Mouse (Mus musculus) R1 (cell line): Measurements from ENCODE around the gene Ccdc191.

ENCODE experiments used
- DNase-seq: peaks from one replicate; pipeline ENCODE4 v3.0.0-alpha.2; 2018; ENCODE audit warnings: low read depth, low spot score

Ccdc191 gene

DNA sequence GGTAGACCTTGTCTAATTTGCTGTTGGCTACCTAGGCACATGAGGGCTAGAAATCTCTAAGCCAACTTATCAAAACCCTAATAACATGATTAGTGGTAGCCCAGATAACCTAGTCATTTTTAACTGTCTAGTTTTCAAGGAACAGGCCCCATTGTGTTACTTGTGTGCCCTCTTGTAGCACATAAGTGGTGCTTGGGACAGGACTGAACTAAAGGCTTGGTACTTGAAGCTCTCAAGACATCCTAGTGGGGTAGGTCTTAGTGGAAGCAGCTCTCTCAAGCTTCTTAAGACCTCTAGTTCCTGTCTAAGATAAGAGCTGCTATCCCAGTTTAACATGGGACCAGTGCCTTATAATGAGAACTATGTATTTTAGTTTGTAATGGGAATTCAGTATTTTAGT, 41.0 kb downstream of the Ccdc191 start:
- DNase-seq = no peak

DNA sequence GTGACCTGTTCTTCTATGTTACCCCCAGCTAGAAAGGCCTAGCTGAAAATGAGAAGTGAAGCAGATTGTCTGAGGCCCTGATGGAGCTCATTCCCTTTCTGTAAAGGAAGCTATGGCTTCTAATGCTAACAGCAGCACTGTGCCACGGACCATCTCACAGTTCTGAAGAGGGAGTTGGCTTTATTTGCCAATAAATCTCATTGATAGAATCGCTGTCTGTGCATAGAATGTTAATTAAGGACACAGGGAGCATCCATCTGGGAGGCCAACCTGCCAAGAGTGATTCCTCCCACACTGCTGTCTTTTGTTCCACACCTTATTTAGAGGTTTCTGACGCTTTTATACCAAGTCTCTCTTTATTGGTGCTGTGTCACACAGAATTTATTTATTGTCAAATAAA, 41.9 kb downstream of the Ccdc191 start:
- DNase-seq = no peak

DNA sequence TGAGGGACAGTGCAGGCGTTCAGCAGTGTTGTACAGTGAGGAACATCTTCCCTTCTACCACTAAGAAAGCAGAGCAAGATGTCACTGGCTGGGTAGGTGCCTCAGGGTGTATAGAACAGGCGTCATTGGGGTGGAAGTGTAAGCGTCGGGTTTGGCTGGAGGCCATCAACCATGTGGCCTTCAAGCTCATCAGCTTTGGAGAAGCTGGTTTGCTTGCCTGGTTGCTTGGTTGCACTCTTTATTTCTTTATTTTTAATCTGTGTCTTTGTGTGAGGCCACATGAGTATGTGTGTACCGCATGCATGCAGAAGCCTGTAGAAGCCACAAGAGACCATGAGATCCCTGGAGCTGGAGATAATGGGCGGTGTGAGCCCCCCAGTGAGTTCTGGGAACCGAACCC, 42.7 kb downstream of the Ccdc191 start:
- DNase-seq = no peak

DNA sequence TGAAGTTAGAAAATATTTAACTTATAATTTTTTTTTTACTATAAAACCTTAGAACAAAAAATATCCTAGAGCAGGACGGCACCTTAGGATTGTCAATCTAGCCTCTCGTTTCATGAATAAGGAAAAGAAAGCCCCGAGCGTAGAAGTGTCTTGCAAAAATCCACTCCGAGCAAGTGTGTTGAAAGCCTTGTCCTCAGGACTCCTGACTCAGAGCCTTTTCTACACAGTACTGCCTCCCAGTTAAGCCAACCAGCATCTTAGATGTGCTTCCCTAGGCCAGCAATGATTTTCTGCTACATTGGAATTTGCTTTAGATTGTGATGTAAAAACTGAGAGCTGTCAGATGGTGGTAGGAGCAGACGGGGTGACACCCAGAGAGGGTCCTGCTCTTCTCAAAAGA, 43.4 kb downstream of the Ccdc191 start:
- DNase-seq = peak; percentile 6

DNA sequence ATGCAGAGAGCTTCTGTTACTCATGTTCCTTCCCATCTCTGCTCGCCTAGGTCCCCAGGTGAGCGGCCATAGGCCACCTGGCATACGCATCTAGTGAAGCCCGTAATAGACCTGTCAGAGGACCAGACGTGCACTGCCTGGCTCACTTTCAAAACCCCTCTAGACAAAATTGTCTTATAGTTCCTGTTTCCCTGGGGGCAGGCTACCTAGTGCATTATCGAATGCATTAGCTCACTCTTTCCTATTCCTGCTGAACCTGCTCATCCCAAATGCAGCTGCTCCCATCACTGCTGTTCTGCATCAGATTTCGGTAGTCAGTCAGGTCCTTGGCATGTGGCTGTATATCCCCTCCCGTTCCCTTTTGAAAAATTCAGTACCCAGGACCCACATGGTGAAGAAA, 45.3 kb downstream of the Ccdc191 start:
- no peak for DNase-seq

DNA sequence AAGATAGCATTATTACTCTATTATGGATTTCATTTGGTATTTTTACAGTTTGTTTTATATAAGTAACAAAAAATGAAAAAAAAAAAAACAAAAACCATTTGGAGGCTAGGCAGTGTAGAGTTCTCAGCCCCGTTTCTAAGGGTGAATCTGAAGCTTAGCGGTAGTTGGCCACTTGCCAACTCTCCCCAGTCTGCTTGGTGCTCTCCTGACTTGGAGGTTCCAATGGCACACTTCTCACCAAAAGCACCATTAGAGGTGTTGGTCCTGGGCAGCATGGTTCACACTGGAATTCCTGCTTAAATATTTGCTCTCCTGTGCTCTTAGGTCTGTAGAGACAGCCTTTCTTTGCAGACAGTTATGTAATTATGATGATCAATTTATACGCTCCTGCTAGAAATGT, 45.8 kb downstream of the Ccdc191 start:
- no peak for DNase-seq

DNA sequence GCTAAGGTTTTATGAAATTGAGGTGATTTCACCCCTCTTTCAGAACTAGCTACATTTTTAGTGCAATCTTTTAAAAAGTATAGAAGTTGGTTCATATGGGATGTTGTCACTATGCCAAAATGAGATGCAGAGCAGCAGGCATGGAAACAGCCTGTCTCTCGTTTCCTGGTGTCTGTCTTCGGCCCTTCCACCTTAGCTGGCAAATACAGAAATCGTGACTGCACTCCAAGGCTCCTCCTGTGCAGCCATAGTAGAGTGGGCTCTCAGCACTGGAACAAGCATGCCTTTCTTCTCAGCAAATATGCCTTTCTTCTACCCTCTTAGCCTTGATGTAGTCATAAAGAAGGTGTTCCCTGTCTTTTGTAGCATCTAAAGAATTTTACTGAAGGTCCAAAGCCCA, 46.3 kb downstream of the Ccdc191 start:
- DNase-seq = no peak

DNA sequence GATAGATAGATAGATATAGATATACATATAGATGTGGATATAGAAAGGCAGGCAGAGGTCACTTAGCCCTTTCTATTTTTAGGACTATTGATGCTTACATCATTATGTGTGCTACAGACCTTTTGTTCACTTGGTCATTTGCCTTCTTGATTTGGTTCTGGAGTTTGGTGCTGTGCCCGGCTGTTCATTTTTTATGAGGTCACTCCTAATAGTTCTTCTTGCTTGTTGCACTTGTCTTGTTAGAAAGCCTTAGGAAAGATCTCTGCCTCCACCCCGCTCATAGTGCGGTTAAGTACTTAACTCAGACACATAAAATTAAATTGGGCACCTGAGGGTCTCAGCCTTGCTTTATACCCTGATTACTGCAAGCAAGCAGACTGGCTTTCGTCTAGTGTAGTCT, 51.2 kb downstream of the Ccdc191 start:
- DNase-seq = no peak

DNA sequence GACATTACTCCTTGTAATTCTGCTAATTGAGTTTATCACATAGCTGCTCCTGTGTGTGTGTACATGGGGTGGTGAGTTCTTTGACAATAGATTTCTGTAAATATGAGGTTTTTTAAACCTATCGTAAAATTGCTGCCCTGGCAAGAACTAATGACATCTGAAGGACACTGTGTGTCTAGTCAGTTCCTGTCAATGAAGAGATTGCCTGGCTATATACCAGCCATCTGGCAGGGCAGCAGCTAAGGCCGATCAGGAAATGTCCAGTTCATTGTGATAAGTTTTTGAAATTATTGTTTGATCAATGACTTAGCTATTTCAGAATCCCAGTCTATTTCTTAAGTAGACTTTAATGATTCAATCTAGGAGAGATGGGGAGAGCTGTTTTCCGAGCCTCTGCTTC, 55.8 kb downstream of the Ccdc191 start:
- no peak for DNase-seq

DNA sequence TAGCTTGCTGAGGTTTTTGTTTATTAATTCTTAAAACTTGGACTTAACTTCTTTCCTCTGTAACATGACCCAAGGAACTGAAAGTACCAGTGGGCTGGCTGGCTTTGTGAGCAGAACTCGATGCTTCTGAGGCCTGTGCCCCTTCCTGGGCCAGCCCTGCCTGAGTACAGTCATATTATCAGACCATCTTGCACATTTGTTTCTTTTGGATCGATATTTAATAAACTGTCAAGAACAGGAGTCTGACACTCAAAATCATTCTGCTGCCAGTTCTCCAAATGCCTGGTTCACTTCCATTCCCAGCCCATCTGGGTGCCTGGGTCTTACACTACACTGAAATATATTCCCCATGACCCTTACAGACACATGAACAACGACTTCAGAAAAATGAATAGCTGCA, 56.3 kb downstream of the Ccdc191 start:
- no peak for DNase-seq

DNA sequence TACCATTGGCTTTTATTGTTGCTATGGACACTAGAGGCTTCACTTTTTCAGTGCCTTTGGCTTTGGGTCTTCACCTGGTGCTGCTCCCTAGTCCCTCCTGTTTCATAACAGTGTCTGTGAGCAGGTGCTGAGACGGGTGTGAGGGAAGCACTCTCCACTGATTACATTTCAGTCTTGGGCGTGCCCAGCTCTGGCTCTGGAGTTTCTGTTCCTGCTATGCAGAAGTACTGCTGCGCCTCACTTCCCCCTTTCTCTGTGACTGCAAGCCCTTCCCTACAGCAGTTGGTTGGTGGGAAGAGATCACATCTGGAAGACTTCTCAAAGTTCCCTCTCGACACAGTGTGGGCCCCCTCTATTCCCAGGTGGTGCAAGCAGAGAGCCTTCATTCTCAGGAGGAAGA, 62.0 kb downstream of the Ccdc191 start:
- peak; percentile 15 for DNase-seq

DNA sequence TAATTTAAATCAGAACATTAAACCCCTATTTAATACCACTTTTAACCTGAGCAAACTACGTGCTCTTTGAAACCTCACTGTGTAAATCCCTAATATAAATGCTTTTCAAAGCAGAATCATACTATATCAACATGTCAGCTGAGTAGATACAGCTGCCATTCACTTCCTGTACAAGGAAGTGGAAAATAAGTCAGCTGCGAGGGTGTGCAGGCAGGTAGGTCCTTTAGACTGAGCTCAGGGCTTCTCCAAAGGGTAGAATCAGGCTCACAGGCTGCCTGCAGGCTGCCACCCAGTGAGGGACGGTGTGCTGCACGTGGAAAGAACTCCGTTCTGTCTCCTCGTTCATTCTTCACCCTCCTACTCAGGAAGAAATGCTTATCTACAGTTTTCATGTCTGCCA, 65.3 kb downstream of the Ccdc191 start:
- no peak for DNase-seq

DNA sequence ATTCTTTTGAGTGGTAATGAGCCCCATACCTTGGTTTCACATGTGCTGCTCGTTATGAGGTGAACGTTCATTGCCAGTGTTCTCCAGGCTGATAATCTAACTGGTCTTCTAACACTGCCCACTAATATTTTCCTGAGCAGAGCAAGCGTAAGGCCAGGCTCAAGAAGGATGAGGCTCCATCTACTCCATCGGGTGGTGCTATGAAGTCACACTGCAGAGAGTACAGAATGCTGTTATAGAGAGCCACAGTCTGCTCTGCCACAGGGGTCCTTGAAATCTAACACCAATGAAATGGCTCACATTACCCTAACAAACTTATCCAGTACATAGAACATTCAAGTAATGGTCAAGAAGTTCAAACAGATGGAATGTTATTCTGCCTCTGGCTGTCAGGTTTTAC, 68.4 kb downstream of the Ccdc191 start:
- no peak for DNase-seq

DNA sequence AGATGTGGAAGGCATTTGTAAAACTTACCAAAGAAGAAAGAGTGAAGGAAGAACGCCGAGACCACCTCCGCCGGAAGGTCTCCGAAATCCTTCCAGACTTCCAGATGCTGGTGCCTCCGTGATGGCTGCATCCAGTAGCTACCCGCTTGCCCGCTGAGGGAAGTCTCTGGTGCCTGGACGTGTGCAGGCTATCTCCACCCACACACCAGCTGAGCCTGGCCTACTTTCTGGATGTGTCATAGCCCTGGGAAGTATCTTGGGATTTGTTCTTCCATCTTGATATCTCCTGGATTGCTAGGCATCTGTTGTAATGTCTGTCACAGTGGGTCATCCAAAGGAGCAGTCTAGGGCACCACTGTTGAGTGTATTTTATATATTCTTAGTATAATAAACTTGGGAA, 73.7 kb downstream of the Ccdc191 start:
- DNase-seq = no peak

DNA sequence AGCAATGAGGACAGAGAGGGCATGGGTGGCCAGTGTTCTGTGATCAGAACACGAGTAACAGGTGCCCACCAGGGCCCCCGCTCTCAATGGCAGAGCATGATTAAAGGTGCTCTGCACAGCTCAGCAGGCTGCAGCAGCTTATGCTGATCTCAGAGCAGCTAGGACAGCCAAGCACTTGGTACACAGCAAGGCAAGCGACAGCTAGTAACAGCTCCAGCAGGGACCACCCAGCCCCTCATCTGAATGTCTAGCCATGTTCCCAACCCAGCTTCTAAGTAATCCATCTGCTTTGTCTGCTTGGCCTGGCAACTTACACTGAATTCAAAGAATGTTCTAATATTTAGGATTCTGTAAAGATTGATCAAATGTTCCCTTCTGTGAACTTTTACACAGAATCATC, 74.2 kb downstream of the Ccdc191 start:
- DNase-seq = no peak

DNA sequence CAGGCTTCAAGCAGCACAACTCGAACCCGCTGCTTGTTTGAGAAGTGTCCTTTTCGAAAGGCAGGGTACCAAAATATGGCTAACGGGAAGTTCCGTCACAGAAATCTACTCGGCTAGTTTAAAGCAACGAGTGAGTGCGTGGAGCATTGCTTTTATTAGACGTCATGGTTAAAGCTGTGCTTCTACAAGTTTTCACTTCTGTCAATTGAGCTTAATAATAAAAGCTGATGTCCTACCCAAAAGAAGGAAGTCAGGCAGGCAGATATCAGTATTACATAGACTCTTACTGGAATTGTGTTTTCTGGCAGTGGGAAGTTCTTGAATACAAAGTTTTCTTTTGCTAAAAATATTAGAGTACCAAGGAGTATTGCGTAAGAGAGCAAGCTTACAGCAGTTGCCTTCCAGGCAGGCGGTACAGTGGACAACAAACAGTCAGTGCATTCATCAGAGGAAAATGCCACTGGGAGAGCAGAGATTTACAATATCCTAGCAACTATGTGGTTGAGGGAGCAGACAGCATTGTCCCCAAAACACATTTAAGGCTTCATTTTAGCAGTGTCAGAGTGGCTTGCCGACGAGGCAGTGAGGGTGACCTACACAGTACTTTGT, 76.3 kb downstream of the Ccdc191 start:
- no peak for DNase-seq

DNA sequence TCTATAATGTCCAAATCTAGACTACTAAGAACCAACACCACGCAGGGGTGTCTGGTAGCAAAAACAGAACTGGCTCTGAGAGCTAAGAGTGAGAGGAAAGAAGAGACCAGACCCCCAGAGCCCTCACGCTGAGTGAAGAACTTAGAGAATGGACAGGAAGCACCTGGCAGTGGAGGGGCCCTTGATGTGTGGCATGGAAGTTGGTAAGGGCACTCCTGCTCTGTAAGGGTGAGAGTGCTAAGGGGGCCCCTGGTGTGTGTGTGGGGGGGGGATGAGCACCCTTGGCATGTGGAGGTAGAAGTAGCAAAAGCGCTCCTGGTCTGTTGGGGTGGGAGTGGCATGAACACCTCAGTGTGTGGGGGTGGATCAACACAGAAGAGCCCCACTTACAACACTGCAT, 80.8 kb downstream of the Ccdc191 start:
- no peak for DNase-seq

DNA sequence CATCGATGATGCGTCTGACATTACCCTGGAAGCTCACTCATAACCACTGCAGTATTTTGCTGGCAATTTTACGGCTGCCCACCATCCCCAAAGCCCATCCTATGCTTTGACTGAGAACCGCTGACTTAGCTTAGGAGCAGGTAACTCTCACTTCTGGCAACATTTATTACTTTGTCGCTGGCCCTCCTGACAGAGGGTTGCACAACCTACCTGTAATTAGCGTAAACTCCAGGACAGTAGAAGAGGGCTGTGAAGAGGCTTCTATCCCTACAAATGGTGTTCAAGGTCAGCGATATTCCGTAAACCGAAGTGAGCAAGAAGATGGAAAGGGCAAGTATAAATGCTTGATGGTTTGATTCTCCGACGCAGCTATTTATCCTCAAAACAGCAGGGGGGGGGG, 81.6 kb downstream of the Ccdc191 start:
- DNase-seq = no peak

DNA sequence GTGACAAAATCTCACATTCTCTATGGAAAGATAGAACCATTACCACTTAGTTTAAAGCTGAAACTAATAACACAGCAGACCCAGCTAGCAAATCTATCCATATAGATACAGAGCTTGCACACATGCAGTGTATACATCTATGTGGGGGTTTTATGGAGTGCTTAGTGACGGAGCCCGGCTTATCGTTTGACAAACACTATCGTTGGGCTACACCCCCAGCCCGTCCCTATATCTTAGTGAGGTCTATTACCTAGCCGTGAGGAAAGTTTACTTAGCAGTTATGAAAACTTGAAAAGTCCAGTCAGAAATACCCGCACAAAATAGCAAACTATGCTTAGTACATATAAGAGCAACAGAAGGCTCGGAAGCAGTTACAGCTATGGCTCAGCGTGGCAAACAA, 82.1 kb downstream of the Ccdc191 start:
- DNase-seq = no peak

DNA sequence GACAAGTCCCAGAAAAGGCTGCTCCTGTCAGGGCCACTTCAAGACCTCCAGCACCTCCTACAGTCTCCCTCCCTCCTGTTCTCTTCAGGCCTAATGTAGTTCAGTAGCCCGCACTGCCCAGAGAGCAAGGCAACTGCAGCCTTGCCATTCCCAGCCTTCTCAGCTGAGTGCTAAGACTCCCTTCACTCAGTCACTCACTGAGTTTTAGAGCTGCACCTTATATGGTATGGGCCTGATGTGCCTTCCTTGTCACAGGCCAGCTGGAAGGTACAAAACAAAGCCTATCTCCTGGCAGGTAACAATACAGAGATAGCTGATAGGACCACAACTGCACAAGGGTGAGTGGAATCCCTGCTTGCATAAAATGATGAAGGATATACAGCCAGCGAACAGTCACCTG, 82.8 kb downstream of the Ccdc191 start:
- no peak for DNase-seq

DNA sequence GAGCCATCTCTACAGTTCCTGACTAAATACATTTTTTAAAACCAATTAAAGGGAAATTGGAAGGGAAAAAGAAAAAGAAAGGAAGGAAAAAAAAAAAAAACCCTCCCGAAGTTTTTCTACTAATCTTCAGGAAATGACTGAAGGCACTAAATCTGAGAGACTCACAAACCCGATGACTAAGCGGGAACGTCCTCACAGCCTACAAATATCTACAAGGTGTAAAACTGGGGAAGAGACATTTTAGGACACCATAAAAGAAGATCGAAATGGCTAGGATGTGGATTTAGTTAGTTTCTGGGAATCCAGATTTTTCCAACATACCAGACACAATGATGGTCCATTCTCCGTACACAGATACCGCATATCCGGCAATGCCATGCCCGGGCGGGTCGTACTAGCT, 83.5 kb downstream of the Ccdc191 start:
- no peak for DNase-seq

DNA sequence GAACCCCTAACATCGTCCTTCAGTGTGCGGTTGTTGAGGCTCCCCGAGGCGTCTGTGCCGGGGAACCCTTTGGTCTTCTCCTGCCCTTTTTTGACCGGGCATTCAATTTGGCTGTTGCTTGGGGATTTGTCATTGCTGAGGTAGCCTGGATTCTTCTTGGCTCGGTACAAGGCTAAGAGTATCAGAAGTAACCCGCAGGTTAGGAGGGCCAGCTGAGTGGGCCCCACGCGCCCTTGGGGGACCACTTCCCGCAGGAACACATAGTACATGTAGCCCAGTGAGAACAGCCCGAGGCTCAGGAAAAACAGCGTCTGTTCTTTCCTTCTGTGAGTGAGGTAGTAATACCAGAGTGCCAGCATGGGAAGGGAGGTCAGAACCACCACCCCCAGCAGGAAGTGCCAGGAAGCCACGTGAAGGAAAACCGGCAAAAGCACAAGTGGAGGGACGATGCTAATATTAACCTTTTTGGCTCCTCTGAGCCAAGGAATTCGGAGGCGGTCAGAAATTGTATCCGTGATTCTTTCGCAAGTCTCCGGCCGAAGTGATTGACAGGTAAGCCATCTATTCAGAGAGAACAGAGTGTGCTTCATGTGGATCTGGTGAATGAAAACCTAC, 84.1 kb downstream of the Ccdc191 start:
- no peak for DNase-seq

DNA sequence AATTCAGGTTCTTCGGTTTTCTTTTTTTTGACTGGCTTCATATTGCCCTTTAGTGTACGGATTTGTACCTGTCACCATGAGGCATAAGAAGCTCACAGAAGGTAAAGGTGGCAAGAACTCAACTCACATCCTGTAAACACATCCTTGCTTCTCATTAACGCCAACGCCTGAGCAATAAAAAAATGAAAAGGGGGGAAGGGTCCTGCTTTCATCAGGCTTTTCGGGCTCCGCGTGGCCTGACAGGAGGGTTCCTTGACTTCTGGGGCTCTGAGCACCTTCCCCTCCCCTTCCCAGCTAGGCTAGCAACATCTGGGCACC, 89.4 kb downstream of the Ccdc191 start:
- peak; percentile 79 for DNase-seq
